Mouse (Mus musculus) megakaryocyte-erythroid progenitor cell, adult 5-6 weeks (primary cell): ENCODE data around the gene Sorcs2. TPM values are rescaled to one million over a fixed set of nuclear protein-coding genes. Genes with fewer than 3 reads are reported as not detected.

Experiments used
- ATAC-seq: replicated peaks from 2 replicates; pipeline ENCODE4 v1.8.0; 2016; ENCODE audit warnings: mild to moderate bottlenecking, inconsistent platforms; ENCODE audit not compliant: severe bottlenecking, poor library complexity, low FRiP score, low TSS enrichment
- total RNA-seq, 2 experiments: library from RNA; stranded (forward) in 1 of 2; stranded (reverse) in 1 of 2; fragments of 200-1000, 215-1000 nt in 1 of 2; fragments of >200 nt in 1 of 2; fragmentation: Nextera tagmentation in 1 of 2; gene quantifications; 2 replicates each; pipeline ENCODE4 v1.2.3; 2014 to 2017

The Sorcs2 gene
- total RNA-seq, 2 experiments from 2014 or later: not detected

GRCm38 (mm10) chr5:36367181-36367610, 30.7 kb downstream of the Sorcs2 start:
- no peak for ATAC-seq

- peak; percentile 69 for ATAC-seq
Measured at GRCm38 (mm10) chr5:36361749-36362148, 36.2 kb downstream of the Sorcs2 start.

- no peak for ATAC-seq
Measured at GRCm38 (mm10) chr5:36360343-36360742, 37.6 kb downstream of the Sorcs2 start.

GRCm38 (mm10) chr5:36359535-36360243, 38.2 kb downstream of the Sorcs2 start:
- no peak for ATAC-seq

- no peak for ATAC-seq
Measured at GRCm38 (mm10) chr5:36358161-36358560, 39.8 kb downstream of the Sorcs2 start.

GRCm38 (mm10) chr5:36356659-36357058, 41.3 kb downstream of the Sorcs2 start:
- no peak for ATAC-seq

- no peak for ATAC-seq
Measured at GRCm38 (mm10) chr5:36355683-36356082, 42.3 kb downstream of the Sorcs2 start.

GRCm38 (mm10) chr5:36353679-36354078, 44.3 kb downstream of the Sorcs2 start:
- no peak for ATAC-seq

- ATAC-seq: no peak
Measured at GRCm38 (mm10) chr5:36353194-36353593, 44.7 kb downstream of the Sorcs2 start.

- ATAC-seq: no peak
Measured at GRCm38 (mm10) chr5:36346698-36347097, 51.2 kb downstream of the Sorcs2 start.

GRCm38 (mm10) chr5:36339283-36339682, 58.7 kb downstream of the Sorcs2 start:
- ATAC-seq: no peak

GRCm38 (mm10) chr5:36336252-36336651, 61.7 kb downstream of the Sorcs2 start:
- no peak for ATAC-seq

- no peak for ATAC-seq
Measured at GRCm38 (mm10) chr5:36335661-36336060, 62.3 kb downstream of the Sorcs2 start.

GRCm38 (mm10) chr5:36334227-36334626, 63.7 kb downstream of the Sorcs2 start:
- no peak for ATAC-seq

GRCm38 (mm10) chr5:36330472-36331155, 67.3 kb downstream of the Sorcs2 start:
- ATAC-seq: no peak

- no peak for ATAC-seq
Measured at GRCm38 (mm10) chr5:36326057-36327010, 71.6 kb downstream of the Sorcs2 start.

GRCm38 (mm10) chr5:36324140-36324572, 73.8 kb downstream of the Sorcs2 start:
- no peak for ATAC-seq

GRCm38 (mm10) chr5:36323526-36323925, 74.4 kb downstream of the Sorcs2 start:
- ATAC-seq: peak; percentile 75

GRCm38 (mm10) chr5:36321581-36321980, 76.4 kb downstream of the Sorcs2 start:
- no peak for ATAC-seq

GRCm38 (mm10) chr5:36320667-36321066, 77.3 kb downstream of the Sorcs2 start:
- no peak for ATAC-seq
